Mouse (Mus musculus) embryo, embryonic 11.5 days (tissue): Measurements from ENCODE around the gene Fbln5.

Experiments
- DNase-seq: peaks from one replicate; pipeline ENCODE4 v3.0.0-alpha.2; 2012; ENCODE audit warnings: low read depth, low spot score

Fbln5 gene

GRCm38 (mm10) chr12:101762054-101762453 is 56.8 kb downstream of the Fbln5 start:
- no peak for DNase-seq

GRCm38 (mm10) chr12:101759440-101760045 is 59.3 kb downstream of the Fbln5 start:
- DNase-seq: no peak

GRCm38 (mm10) chr12:101758698-101759097 is 60.2 kb downstream of the Fbln5 start:
- DNase-seq: no peak

GRCm38 (mm10) chr12:101742375-101742774 is 76.5 kb downstream of the Fbln5 start:
- no peak for DNase-seq

GRCm38 (mm10) chr12:101740486-101740885 is 78.4 kb downstream of the Fbln5 start:
- no peak for DNase-seq

GRCm38 (mm10) chr12:101740045-101740444 is 78.8 kb downstream of the Fbln5 start:
- no peak for DNase-seq

GRCm38 (mm10) chr12:101718755-101719150 is 100.1 kb downstream of the Fbln5 start:
- peak; percentile 13 for DNase-seq

GRCm38 (mm10) chr12:101718054-101718754 is 100.7 kb downstream of the Fbln5 start, which contains the start of gene Tc2n:
Tc2n (minus strand) TSS chr12:101718523.
- DNase-seq: peak; percentile 8

- no peak for DNase-seq
Observed at GRCm38 (mm10) chr12:101699176-101699575, 119.7 kb downstream of the Fbln5 start.
